Mouse (Mus musculus) E14TG2a.4 (cell line): ENCODE measurements around the gene Togaram2.

ENCODE experiments used
- CTCF ChIP-seq: conservative IDR thresholded peaks from 2 replicates; pipeline ENCODE4 v1.5.1; 2014; ENCODE audit warnings: low read length
- NANOG ChIP-seq: IDR thresholded peaks from 2 replicates; pipeline ENCODE4 v1.6.1; 2014; ENCODE audit warnings: borderline replicate concordance, low read length, mixed read lengths

GRCm38 (mm10) chr17:71749616-71750168, 76.6 kb downstream of the Togaram2 start:
- TF ChIP-seq CTCF (no peak), NANOG (no peak)
